Mouse (Mus musculus) hindbrain, embryonic 12.5 days (tissue): ENCODE measurements around the gene Padi4. TPM values are rescaled to one million over a fixed set of nuclear protein-coding genes. Genes with fewer than 3 reads are reported as not detected.

Source experiments
- microRNA-seq: library from miRNA; unstranded; fragments of <30 nt; microRNA quantifications from one replicate; pipeline ENCODE4, GENCODE M21; 2017
- polyA plus RNA-seq: library from polyadenylated mRNA; unstranded; fragments of >200 nt; fragmentation: Nextera tagmentation; extraction: Ambion mirVana; gene quantifications from 2 replicates; pipeline ENCODE4 v1.2.1, GENCODE M21; 2016

Gene Padi4
- polyA plus RNA-seq, 1 experiment from 2014 or later, result 0.31 TPM

Small RNA genes within 50 kb of the gene (microRNA-seq; reads per million reads assigned to microRNA genes)
- not detected for gene Gm25951

Other genes with a start within 250 kb of the Padi4 start
- 31.2 and 31.7 TPM in 2 replicates for gene Arhgef10l, start 108.2 kb downstream of the Padi4 start, polyA plus RNA-seq
- 94.4 and 97.8 TPM in 2 replicates for gene Rcc2, start 73.7 kb downstream of the Padi4 start, polyA plus RNA-seq
- gene Padi6, start 31.6 kb downstream of the Padi4 start, polyA plus RNA-seq, result 0.09 TPM in 1 of 2 replicates, not detected in the other
- 0.06 TPM in 1 of 2 replicates, not detected in the other for gene Padi3, start 36.4 kb upstream of the Padi4 start, polyA plus RNA-seq
- gene Padi1, start 71.5 kb upstream of the Padi4 start, polyA plus RNA-seq, result 0.07 and 0.19 TPM in 2 replicates
- gene Padi2, start 132.1 kb upstream of the Padi4 start, polyA plus RNA-seq, result 2.6 and 3.7 TPM in 2 replicates
- gene Sdhb, start 187.0 kb upstream of the Padi4 start, polyA plus RNA-seq, result 349 and 383 TPM in 2 replicates
- gene Atp13a2, start 212.6 kb upstream of the Padi4 start, polyA plus RNA-seq, result 110 and 113 TPM in 2 replicates
- gene Mfap2, start 236.2 kb upstream of the Padi4 start, polyA plus RNA-seq, result 344 and 345 TPM in 2 replicates